Mouse (Mus musculus) liver, embryonic 12.5 days (tissue): ENCODE data around the gene R3hdml. TPM values are rescaled to one million over a fixed set of nuclear protein-coding genes. Genes with fewer than 3 reads are reported as not detected.

Source experiments
- ATAC-seq: fragments of 200-750 bp; cut with Nextera tagmentation; 2 replicates; pipeline ENCODE4 v1.8.0; 2017; ENCODE audit warnings: moderate number of reproducible peaks, mild to moderate bottlenecking, moderate library complexity
- H3K27ac ChIP-seq: fragments of 300-500 bp; sonication (generic); 2 replicates; pipeline ENCODE4 v1.5.1; 2016; ENCODE audit warnings: mild to moderate bottlenecking
- H3K27me3 ChIP-seq: fragments of 300-500 bp; sonication (generic); replicated peaks from 2 replicates; pipeline ENCODE4 v1.6.1; 2016; ENCODE audit warnings: mild to moderate bottlenecking, moderate library complexity
- H3K36me3 ChIP-seq: fragments of 300-500 bp; sonication (generic); 2 replicates; pipeline ENCODE4 v1.6.1; 2016; ENCODE audit warnings: mild to moderate bottlenecking, moderate library complexity
- H3K4me1 ChIP-seq: fragments of 300-500 bp; sonication (generic); 2 replicates; pipeline ENCODE4 v1.6.1; 2016
- H3K4me2 ChIP-seq: fragments of 300-500 bp; sonication (generic); 2 replicates; pipeline ENCODE4 v1.6.1; 2016; ENCODE audit warnings: mild to moderate bottlenecking, moderate library complexity
- H3K4me3 ChIP-seq: fragments of 300-500 bp; sonication (generic); 2 replicates; pipeline ENCODE4 v1.5.1; 2016; ENCODE audit warnings: mild to moderate bottlenecking, moderate library complexity
- H3K9ac ChIP-seq: fragments of 300-500 bp; sonication (generic); 2 replicates; pipeline ENCODE4 v1.6.1; 2016; ENCODE audit warnings: mild to moderate bottlenecking, moderate library complexity
- H3K9me3 ChIP-seq: fragments of 300-500 bp; sonication (generic); replicated peaks from 2 replicates; pipeline ENCODE4 v1.6.1; 2016; ENCODE audit warnings: mild to moderate bottlenecking, moderate library complexity
- WGBS: fragments of 180-500 bp; shearing (Covaris S2); methylation state at CpG from one replicate; pipeline ENCODE4 v1.1.7; 2016; ENCODE audit not compliant: insufficient replicate concordance; 5-methylcytosine and 5-hydroxymethylcytosine counted together
- polyA plus RNA-seq: library from polyadenylated mRNA; unstranded; fragments of >200 nt; fragmentation: Nextera tagmentation; extraction: Ambion mirVana; gene quantifications from 2 replicates; pipeline ENCODE4 v1.2.1, GENCODE M21; 2016

The R3hdml gene
- polyA plus RNA-seq, 1 experiment from 2014 or later: not detected

DNA sequence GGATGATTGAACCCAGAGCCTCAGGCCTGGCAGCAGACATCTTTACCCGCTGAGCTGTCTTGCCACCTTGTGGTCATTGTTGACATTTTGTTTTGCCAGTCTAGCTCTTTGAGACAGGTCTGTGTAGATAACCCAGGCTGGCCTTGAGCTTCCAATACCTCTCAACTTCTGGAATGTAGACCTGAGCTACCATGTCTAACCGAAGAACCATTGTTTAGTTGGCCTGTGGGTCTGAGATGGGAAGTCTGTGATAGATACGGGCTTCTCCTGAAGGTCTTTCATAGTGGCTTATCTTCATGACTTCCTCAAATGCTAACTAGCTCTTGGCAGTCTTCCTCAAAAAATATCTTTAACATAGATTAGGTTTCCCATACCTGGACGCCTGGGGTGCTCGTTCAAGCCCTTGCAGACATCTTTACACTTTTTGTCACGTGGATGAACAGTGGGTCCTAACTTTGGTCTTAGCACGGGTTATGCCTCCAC lies 33.7 kb downstream of the R3hdml start:
- Histone ChIP-seq H3K36me3 (no peaks in the 10 kb centered on the region), H3K9me3 (no peaks in the 10 kb centered on the region), H3K27ac (no peak overlapping the region), H3K4me2 (no peak overlapping the region), H3K27me3 (0 out of 2 replicates have a peak, but pooled peaks cover 7% of the 10 kb centered on the region), H3K4me3 (no peak overlapping the region), H3K9ac (no peak overlapping the region), H3K4me1 (no peaks in the 10 kb centered on the region)
- ATAC-seq: no peak
- WGBS: 45% methylated on average over 7 of the region's 7 CpGs

DNA sequence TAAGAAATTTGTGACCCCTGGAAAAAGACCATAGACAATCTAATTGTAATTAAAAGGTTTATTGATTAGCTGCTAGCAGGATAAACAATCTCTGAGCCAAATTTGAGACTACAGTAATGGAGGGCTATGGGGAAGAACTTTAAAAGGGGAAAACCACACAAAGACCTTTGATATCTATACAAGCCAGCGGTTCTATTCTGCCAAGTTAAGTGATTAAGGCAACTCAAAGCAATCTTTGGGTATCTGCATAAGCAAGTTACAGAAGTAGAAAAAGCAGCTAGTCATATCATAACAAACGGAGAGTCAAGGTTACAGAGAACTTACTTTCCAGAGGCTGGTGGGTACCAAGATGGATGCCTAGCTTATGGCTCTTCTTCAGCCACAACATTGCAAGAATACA lies 35.4 kb downstream of the R3hdml start:
- 45% methylated on average over 2 of the region's 2 CpGs for WGBS
- Histone ChIP-seq H3K4me1 (no peaks in the 10 kb centered on the region), H3K4me3 (no peak overlapping the region), H3K4me2 (no peak overlapping the region), H3K27me3 (0 out of 2 replicates have a peak, but pooled peaks cover 7% of the 10 kb centered on the region), H3K9me3 (no peaks in the 10 kb centered on the region), H3K9ac (no peak overlapping the region), H3K36me3 (no peaks in the 10 kb centered on the region), H3K27ac (no peak overlapping the region)
- no peak for ATAC-seq

DNA sequence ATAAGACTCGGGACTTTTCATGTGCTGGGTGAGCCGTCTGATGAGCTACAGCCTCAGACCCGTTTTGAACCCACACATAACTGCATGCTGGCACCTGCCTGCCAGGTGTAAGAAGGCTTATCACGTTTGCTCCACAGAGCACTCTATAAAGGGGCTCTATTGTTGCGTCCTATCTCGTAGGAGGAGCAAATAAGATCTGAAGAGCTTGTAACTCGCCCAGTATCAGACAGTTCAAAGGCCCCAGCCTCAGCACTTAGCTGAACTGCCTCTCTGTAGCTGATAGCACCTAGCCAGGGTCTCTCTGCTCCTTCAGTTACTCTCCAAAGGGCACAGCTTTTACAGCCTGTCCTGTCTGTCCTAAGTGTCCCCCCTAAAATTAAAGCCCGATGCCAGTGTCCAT lies 38.3 kb downstream of the R3hdml start:
- H3K4me1 ChIP-seq: peaks cover 5% of the 10 kb centered on the region
- ATAC-seq: no peak
- no peak overlapping the region for H3K4me2 ChIP-seq
- no peak overlapping the region for H3K9ac ChIP-seq
- H3K4me3 ChIP-seq: no peak overlapping the region
- WGBS: 38% methylated on average over 8 of the region's 8 CpGs
- peaks cover 7% of the 10 kb centered on the region; the same call in 1 of the 2 replicates for H3K27me3 ChIP-seq
- no peaks in the 10 kb centered on the region for H3K9me3 ChIP-seq
- no peaks in the 10 kb centered on the region for H3K36me3 ChIP-seq
- no peak overlapping the region for H3K27ac ChIP-seq

DNA sequence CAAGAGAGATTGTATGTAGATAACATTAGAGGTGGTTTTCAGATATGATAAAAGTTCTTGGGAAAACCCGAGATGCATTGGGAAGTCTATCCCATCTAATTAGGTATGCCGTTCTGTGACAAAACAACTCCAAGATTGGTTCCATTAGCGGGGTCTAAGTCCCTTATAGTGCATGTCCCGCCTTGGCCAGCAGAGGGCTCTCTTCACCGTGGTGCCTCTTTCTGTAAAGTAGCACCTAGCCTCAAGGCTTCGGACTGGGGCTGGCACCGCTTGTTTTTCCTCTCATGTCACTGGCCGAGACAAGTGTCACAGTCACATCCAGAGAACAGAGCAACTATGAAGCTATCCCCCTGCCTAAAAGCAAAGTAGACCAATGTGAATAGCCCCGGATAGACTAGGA lies 39.8 kb downstream of the R3hdml start:
- no peaks in the 10 kb centered on the region for H3K9me3 ChIP-seq
- no peak overlapping the region for H3K9ac ChIP-seq
- H3K36me3 ChIP-seq: no peaks in the 10 kb centered on the region
- no peak overlapping the region for H3K4me3 ChIP-seq
- no peak overlapping the region for H3K4me2 ChIP-seq
- H3K27me3 ChIP-seq: peaks cover 13% of the 10 kb centered on the region
- H3K4me1 ChIP-seq: peaks cover 6% of the 10 kb centered on the region
- 13% methylated on average over 9 of the region's 9 CpGs for WGBS
- ATAC-seq: no peak
- H3K27ac ChIP-seq: no peak overlapping the region

DNA sequence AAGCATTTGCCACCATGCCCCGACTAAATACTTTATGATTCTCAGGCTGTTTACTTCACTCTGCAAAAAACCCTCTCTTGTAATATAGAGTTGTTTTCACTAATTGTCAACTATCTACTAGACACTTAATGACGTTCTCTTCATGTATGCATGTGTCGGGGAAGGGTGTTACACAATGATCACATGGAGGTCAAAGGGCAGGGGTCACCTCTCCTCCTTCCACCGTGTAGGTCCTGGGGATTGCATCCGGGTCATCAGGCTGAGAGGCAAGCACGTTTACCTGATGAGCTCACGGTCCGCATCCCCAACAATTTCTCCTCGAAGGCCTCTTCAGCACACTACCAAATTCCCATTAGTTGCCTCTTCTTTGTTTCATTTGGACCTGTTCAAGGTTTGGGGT lies 41.1 kb downstream of the R3hdml start:
- Histone ChIP-seq H3K4me2 (no peak overlapping the region), H3K36me3 (no peaks in the 10 kb centered on the region), H3K4me3 (no peak overlapping the region), H3K9me3 (no peaks in the 10 kb centered on the region), H3K4me1 (peaks cover 12% of the 10 kb centered on the region), H3K27me3 (peaks cover 18% of the 10 kb centered on the region), H3K27ac (no peak overlapping the region), H3K9ac (no peak overlapping the region)
- no peak for ATAC-seq
- 71% methylated on average over 9 of the region's 9 CpGs for WGBS

DNA sequence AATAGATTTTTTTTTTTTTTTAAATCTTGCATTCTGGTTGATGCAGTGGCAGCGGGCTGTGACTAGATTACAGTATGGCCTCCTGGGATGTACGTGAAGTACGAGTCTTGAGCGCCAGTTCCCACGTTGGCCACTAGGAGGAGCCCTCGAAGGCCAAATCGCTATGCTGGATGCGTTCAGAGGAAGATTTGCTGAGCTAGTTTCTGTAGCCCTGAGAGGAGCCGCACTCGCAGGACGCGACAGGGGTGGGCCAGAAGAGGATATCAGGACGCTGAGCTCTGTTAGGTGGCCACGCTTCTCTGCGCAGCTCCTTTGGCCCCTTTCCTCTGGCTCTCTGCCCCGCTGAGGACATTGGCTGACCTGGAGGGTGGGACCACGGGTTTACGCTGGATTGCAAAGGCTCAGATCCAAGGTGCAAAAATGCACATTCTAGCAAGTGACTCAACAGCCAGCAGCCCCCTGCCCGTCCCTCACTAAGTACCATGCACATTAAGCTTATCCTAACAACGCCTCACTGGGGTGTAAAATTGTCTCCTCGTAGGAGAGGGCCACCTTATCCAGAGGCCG lies 42.9 kb downstream of the R3hdml start:
- H3K9me3 ChIP-seq: no peaks in the 10 kb centered on the region
- peak overlapping the region; percentile 62 for H3K4me2 ChIP-seq
- 0 out of 2 replicates have a peak overlapping the region, but pooled peaks have one; percentile 18 for H3K4me3 ChIP-seq
- peaks cover 14% of the 10 kb centered on the region for H3K4me1 ChIP-seq
- peaks cover 17% of the 10 kb centered on the region for H3K27me3 ChIP-seq
- peak; percentile 43; the same call in 1 of the 2 replicates for ATAC-seq
- H3K27ac ChIP-seq: no peak overlapping the region
- no peak overlapping the region for H3K9ac ChIP-seq
- H3K36me3 ChIP-seq: no peaks in the 10 kb centered on the region
- 7% methylated on average over 22 of the region's 22 CpGs for WGBS

DNA sequence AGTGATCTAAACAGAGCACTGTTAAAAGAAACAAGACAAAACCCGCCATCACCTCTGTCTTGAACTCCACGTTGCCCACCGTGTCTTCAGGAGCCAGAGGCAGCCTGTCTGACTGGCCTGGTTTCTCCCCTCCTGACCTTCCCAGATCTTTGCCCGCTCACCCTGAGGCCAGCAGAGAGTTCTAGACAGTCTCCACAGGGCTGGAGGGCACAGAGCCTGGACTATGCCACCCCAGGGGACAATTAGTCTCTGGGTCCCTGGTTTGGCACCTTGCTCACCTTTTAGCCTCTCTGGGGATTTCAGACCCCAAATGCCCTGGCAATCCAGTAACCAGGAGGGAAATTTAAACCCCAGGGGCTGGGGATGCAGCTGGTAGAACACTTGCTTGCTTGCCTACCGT lies 45.3 kb downstream of the R3hdml start:
- Histone ChIP-seq H3K36me3 (no peaks in the 10 kb centered on the region), H3K4me1 (peaks cover 32% of the 10 kb centered on the region), H3K4me3 (no peak overlapping the region), H3K27ac (peak overlapping the region; percentile 32; the same call in 1 of the 2 replicates), H3K9ac (no peak overlapping the region), H3K27me3 (peaks cover 14% of the 10 kb centered on the region), H3K4me2 (no peak overlapping the region), H3K9me3 (no peaks in the 10 kb centered on the region)
- 64% methylated on average over 5 of the region's 5 CpGs for WGBS
- ATAC-seq: no peak

DNA sequence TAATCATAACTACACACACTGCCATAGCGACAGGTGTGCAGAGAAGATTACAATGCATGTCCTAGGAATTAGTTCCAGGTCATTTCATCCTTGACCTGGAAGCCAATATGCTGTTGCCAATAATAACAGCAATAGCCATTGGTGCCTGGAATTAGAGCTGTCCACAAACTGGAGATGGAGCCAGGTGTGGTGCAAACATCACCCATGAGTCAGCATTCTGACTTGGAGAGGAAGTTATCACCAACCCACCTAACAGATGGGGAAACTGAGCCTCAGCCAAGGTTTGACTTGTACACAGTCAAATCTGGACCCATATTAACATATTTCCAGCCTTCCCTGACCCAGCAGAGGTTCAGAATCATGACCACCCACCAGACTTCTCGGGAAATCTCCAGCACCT lies 46.3 kb downstream of the R3hdml start:
- Histone ChIP-seq H3K27ac (peak overlapping the region; percentile 72; the same call in 1 of the 2 replicates), H3K36me3 (no peaks in the 10 kb centered on the region), H3K4me2 (no peak overlapping the region), H3K9ac (no peak overlapping the region), H3K4me1 (peaks cover 32% of the 10 kb centered on the region), H3K27me3 (peaks cover 14% of the 10 kb centered on the region), H3K9me3 (no peaks in the 10 kb centered on the region), H3K4me3 (no peak overlapping the region)
- no peak for ATAC-seq
- WGBS: 62% methylated on average over 2 of the region's 2 CpGs

DNA sequence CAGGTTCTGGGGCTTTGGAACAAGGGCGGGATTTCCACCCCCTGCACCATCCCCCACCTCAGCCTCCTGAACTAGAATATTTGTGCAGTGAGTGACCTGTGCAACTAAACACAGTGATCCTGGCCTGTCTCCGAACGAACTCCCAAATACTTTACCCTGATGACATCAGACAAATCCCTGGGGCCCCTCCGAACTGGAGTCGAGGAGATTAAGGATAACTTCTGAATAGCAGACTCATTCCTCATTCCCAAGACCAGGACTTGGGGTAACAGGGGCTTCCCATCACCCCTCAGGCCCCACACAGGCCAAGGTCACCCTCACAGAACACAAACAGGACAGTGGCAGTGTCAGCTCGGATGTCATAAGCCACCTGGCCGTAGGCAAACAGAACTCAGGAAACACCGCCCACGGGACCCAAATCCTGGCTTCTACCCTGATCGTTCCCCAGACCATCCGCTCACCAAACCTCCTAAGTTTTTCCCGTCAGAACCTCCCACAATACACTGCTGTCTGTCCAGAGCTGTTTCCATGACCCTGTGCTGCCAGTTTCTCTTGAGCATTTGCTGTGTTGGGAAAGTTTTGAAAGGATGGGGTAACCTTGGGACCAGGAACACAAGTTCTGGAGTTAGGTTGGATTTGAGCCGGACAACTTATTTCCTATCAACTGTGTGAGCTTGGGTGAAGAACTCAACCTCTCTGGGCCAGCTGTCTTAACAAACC lies 47.4 kb downstream of the R3hdml start:
- Histone ChIP-seq H3K27ac (peak overlapping the region; percentile 52), H3K4me2 (0 out of 2 replicates have a peak overlapping the region, but pooled peaks have one; percentile 19), H3K27me3 (peaks cover 19% of the 10 kb centered on the region), H3K36me3 (no peaks in the 10 kb centered on the region), H3K9ac (no peak overlapping the region), H3K9me3 (no peaks in the 10 kb centered on the region), H3K4me3 (no peak overlapping the region), H3K4me1 (peaks cover 32% of the 10 kb centered on the region)
- ATAC-seq: peak; percentile 53
- WGBS: 63% methylated on average over 13 of the region's 13 CpGs

DNA sequence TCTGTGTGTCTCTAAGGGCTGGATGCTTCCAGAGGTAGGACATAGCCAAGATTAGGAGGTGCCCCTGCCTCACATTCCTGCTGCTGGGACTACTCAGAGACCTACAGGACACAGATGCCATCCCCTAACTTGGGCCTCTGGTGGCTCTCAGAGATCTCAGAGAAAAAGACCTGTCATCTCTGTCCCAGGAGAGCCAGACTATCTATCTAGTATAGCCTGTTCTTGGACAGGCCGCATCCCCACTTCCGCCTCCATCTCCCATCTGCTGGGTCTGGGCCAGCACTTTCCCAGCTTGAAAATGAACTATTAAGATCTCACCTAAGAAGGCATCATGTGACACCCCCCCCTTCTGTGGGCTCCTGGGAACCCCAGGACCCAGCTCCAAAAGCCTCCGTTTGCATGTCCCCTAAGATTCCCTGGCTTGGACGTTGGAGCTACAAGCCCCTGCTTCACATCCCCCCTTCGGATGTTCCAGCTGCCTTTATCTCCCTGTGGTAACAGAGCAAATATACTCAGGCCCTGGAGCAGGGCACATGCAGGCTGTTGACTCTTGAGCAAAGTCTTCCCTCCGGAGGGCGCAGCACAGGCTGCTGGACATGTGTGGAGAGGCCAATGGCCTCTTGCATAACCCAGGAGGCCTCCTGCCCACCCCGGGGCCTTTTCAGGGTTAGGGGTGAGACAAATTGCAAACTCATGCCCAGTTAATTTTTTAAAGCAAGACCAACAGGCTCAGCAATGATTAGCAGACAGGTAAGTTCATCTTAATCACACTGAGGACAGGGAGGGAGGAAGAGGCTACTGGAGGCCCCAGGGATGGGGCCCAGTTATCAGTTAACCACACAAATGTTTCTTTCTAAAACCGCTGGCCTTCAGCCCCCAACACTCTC lies 48.4 kb downstream of the R3hdml start:
- Histone ChIP-seq H3K27me3 (peaks cover 19% of the 10 kb centered on the region), H3K4me1 (peaks cover 27% of the 10 kb centered on the region), H3K4me2 (0 out of 2 replicates have a peak overlapping the region, but pooled peaks have one; percentile 19), H3K36me3 (no peaks in the 10 kb centered on the region), H3K9ac (no peak overlapping the region), H3K4me3 (no peak overlapping the region), H3K9me3 (no peaks in the 10 kb centered on the region), H3K27ac (peak overlapping the region; percentile 66)
- WGBS: 36% methylated on average over 9 of the region's 9 CpGs
- peak; percentile 77 for ATAC-seq

DNA sequence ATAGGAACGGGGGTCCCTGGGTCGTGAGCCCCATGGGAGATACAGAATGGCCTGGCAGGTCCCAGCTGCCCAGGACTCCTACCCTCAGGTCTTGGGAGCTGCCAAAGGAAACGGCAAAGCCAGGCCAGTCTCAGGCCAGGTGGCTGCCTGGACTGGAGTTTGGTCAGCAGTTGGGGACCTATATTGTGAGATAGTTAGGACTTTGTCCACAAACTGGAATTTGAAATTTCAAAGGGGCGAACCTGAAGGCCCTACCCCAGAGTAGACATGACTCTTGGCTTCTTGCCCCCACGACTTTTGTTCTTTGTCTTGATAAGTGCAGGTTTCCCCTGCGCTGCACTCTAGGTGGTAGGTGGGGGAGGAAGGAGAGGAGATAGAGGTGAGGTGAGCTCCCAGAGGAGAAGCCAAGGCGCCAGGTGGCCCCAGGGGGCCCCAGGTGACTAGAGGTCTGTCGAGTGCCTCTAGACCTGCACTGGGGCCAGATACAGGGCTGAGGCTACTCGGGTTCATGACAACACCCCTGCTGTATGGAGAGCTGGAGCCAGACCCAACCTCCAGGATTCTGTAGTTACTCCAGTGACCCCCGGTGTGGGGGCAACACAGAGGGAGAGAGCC lies 49.6 kb downstream of the R3hdml start:
- peaks cover 26% of the 10 kb centered on the region for H3K4me1 ChIP-seq
- 39% methylated on average over 10 of the region's 10 CpGs for WGBS
- no peak overlapping the region for H3K4me2 ChIP-seq
- no peak for ATAC-seq
- peaks cover 13% of the 10 kb centered on the region; the same call in 1 of the 2 replicates for H3K27me3 ChIP-seq
- no peak overlapping the region for H3K4me3 ChIP-seq
- no peaks in the 10 kb centered on the region for H3K9me3 ChIP-seq
- no peak overlapping the region for H3K9ac ChIP-seq
- peak overlapping the region; percentile 66 for H3K27ac ChIP-seq
- no peaks in the 10 kb centered on the region for H3K36me3 ChIP-seq
